Mouse (Mus musculus) c-Kit-positive CD71-negative TER-119-negative erythroid progenitor cells, embryonic 14.5 days (primary cell): ENCODE data around the gene Mapk8ip1.

ENCODE experiments used
- DNase-seq: peaks from one replicate; pipeline ENCODE4 v3.0.0-alpha.2; 2013; ENCODE audit warnings: low read depth

The Mapk8ip1 gene

DNA sequence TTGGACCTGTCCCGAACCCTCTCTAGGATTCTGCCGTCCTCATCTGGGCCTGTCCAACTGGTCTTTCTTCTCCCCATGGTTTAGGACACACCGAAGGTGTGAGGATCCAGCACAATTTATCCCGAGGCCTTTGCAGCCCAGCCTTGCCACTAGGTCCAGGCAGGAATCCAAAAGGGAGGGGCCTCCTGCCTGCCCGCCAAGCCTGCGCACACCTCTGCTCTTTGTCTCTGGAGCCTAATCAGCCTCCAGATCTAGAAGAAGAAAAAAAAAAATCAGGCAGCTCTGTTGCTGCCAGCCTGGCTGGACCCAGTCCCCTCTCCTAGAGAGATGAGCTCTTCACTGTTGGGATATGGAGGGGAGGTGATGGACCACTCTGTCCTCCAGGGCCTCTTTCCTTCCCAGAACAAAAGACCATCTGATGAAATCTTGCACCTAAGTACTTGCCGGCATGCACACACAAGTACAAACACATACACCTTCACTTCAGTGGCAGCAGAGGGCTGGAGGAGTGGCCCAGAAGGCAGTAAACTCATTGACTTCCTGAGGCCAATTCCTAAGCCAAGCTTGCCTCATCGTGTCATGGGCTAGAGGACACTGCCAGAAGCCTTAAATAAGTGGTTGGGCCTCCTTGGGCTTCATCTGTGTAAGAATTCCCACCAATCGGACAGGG lies 28.2 kb downstream of the Mapk8ip1 start:
- DNase-seq = no peak

DNA sequence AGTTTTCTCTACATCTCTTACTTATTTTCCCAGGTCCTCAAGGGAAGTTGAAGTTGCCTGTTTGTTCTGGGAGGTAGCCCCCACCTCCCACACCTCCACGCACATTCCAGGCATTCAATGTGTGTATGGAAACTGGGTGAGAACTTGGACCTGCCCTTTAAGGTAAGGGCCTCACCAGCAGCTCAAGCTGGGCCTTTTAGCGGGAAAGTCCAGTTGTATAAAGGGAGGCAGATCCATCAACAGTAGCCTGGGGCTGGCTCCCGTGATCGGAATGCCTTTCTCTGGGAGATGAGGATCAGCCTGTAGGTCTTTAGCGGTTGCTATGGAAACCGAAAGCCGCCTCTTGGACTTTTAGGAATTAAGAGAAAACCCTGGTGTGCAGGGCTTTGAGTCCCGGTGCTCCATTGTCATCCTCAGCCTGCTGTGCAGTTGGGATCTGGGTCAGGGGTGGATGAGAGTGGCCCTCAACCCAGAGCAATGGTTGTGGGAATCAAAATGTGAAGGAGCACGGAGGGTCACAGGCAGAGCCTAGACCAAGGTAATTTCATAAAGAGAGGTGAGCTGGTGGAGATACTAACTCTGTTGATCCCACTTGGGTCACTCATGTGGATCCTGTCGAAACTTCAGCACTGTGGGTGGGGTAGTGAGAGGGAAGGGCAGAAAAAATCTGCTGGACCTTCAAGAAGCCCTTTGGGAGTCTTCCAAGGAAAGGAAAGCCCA lies 28.9 kb downstream of the Mapk8ip1 start:
- no peak for DNase-seq

DNA sequence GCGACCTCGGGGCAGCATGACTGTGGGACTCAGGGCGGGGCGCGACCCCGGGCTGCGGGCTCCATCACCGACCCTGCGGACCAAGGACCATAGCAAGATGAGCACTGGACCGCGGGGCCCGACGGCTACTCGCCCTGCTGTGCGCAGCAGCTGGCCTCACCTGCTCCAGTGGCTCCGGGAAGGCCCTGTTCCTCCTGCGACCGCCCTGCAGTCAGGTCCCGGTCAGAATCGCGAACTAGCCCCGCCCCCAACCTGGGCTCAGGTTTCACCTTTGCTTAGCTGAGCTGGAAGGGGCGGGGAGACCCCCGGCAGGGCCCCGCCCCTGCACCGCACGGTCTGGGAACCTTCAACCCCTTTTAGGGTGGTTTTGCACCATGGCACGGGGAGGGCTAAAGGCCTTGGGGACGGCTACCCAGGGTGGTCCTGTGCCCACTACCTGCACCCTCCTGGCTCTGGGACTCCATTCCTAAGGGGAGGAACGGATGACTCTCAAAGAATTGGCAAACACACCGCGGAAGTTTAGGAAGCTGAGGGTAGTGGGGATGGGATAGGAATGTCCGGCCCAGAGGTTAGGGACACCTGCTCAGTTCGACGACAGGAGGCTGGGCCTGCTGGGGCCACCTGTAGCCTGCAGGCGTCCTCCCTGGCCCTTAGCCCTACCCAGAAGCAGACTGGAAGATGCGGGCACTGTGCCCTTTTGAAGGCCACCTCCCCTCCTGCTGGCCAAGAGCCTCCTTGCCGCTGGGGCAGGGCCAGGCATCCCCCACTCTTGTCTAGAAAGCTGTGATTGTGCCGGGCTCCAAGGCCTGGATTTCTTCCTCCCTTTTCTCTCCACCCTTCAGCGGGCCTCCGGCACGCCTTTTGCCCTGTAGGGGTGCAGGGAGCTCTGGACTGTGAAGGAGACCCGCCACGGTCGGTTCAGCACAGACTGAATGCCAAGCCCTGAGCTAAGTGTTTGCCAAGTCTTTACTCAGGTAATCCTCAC lies 29.9 kb downstream of the Mapk8ip1 start:
- DNase-seq = no peak

DNA sequence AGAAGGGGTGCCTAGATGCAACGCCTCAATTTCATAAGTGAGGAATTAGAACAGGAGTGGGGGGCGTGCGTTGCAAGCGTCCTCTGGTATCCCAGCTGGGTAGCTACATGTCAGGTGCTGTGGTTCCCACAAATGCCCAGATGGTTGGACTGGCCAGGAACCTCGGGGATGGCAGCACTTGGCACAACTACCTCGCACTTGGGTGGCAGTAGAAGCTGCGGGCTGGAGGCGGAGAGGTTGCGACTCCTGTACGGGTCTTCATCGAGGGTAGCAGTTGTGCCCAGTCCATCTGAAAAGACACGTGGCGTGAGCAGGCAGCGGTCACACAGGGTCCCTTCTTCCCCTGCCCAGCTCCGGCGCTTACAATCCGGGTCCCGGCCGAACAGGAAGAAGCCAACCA lies 30.7 kb downstream of the Mapk8ip1 start:
- DNase-seq = no peak

DNA sequence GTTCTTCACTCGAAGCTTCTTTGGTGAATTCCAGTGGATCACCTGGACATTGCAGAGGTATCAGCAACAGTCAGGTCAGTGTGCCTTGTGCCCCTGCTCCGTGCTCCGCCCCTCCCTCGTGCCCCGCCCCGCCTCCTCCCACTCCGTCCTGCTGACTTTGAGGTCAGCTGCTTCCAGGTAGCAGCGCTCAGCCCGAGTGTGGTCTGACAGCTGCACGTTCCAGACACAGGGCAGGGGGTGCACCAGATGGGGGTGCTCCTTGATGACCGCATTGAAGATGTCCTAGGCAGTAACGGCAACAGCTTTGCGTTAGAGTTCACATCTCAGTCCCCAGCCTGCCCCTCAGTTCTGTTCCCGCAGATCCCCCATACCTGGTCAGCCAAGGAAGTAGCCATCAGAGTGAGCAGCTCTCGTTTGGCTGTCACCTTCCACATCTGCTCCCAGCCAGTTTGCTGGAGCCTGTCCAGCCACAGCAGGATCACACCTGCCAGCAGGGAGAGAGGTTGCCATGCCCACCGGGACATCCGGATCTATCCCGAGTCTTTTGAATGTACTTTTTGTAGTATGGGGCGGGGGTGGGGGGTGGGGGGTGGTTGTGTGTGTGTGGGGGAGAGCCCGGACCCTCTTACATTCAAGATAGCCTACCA lies 33.6 kb downstream of the Mapk8ip1 start:
- no peak for DNase-seq

DNA sequence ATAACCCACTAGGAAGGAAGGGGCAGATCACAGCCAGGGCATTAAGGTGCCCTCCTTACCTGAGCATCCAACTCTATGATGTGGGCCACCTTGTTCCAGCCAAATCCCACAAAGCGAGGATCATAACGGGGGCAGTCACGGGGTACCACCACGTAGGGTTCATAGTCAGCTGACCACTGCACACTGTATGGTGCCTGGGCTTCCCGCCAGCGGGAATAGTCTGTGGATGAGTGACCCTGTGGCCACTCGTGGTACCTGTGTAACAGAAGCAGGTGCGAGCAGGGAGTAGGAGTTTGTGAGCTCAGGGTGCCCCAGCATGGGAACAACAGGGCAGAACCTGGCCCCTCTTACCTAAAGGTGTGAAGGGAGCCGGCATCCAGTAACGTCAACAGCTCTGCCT lies 35.5 kb downstream of the Mapk8ip1 start:
- no peak for DNase-seq

DNA sequence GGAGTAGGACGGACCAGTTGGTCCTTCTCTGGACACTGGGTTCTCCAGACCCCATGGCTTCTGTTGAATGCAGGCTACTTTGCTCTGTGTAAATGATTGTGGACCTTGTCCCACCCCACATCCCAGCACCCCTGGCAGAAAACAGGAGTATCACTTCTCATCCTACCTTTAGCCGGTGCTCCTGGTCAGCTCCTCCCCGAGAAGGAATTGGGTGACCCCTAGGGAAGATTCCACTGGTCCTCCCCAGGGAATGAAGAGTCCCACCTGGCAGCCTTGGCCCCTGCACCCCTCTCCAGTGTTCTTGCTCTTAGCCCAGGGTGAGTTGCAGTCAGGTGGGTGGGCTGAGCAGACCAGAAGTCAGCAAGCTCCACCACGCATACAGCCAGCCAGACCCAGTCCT lies 37.0 kb downstream of the Mapk8ip1 start:
- no peak for DNase-seq

DNA sequence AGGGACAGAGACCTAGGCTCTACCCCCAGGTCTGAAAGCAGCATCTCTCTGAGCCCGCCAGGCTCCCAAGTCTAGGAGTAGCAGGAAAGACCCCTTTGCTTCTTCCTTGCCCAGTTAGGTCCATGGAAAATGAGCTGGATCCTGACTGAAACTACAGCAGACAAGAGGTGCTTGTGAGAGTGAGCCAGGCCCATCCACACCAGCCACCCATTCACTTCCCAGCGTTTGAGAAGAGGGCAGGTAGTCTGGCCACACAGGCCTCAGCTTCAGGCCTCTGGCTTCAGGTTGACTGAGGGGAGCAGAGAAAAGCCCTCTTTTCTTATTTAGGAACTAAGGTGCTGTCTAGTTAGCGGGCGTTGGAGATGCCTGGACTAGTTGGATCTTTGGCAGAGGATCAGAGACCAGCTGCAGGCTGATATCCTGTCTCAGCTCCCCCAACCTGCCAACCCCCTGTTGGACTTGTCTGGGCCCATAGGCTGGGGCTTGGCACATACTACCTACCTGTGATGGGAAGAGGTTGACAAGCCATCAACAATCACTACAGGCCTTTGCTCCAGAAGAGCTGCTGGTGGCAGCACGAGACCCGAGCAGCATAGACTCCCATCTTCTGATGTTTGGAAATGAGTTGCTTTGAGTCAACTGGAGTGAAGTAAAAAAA lies 38.4 kb downstream of the Mapk8ip1 start:
- DNase-seq = no peak

DNA sequence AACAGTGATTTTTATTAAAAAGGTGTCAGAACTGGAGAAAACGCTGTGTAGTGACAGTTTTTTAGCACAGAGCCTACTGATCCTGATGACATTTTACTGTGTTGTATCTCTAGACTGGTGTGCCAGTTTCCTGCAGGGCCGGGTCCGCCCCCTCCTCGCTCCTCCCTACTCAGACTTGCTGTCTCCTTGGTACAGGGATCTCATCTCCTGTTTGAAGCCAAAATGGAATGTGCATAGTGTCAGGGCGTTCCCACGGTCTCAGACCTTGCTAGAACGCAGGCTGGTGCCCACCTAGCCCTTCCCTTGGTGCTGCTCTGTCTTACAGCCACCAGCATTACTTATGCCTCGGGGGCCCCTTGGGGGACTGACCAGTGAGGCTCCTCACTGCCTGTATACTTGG lies 39.3 kb downstream of the Mapk8ip1 start:
- no peak for DNase-seq

DNA sequence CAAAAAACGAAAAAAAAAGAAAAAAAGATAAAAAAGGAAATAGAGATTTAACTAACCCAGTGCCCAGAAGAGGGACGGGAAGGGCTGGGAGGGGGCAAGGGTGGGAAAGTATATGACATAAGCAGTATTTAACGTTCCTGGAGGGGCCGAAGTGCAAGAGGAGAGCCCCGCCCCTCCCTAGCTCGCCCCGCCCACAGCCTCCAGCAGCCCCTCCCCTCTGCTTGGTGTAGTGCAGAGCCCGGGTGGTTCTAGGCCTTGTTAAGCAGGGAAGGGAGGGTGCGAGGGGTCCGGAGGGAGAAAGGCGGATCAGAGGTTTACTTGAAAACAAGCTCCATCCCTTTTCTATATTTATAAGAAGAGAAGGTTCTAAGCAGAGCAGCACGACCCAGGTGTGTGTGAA lies 40.2 kb downstream of the Mapk8ip1 start:
- no peak for DNase-seq

DNA sequence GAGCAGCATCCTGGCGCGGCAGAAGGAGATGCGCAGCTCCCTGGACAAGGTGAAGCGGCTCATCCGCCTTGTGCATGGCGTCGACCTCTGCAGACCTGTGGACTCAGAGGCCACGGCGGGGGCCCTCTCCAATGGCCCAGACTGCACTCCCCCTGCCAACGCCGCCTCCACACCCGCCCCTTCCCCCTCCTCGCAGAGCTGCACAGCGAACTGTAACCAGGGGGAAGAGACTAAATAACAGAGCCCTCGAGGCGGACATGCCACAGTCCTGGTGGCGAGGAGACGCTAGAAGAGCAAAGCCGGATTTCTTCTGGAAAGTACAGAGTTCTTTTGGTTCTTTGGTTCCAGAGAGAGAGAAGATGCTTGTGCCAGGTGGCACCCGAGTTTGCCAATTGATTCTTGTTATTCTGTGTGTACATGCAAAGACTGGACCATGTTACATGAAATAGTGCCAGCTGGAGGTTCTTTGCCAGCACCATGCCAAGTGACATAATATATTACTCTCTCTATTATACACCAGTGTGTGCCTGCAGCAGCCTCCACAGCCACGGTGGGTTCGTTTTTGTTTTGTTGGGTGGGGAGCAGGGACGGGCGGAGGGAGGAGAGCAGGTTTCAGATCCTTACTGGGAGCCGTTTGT lies 40.8 kb downstream of the Mapk8ip1 start:
- no peak for DNase-seq

DNA sequence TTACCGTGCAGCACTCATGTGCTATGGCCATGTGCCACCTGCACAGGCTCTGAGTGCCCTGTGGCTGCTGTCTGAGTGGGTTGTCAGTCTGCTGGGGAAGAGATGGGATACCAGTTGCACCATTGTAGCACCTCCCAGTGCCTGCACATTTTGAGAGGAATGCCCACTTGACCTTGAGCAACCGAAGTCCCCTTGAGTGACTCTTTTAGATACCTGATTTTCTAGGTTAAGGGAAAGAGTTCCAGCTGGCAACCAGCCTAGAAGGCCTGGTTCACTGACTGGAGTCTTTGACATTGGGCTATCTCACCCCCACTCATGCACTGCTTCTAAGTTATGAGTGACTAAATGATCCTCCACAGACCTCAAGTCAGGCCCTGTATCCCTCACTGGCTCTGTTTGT lies 41.8 kb downstream of the Mapk8ip1 start:
- no peak for DNase-seq

DNA sequence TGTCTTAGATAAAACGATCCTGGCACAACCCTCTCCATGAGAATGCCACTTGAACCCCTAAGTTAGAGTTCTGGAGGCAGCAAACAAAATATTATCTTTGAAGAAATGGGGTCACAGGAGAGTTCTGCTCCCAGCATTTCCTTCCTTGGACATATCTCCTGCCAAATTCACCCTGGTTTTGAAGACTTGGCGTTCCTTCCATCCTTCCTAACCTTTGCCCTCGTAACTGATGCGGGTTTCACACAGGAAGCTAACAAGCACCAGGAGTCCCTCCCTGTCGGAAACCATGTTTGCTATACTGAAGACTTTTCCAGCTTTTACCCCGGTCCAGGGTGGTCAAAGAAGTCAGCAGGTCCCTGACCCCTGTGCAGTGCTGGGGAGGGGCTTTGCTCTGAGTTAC lies 46.8 kb downstream of the Mapk8ip1 start:
- no peak for DNase-seq

DNA sequence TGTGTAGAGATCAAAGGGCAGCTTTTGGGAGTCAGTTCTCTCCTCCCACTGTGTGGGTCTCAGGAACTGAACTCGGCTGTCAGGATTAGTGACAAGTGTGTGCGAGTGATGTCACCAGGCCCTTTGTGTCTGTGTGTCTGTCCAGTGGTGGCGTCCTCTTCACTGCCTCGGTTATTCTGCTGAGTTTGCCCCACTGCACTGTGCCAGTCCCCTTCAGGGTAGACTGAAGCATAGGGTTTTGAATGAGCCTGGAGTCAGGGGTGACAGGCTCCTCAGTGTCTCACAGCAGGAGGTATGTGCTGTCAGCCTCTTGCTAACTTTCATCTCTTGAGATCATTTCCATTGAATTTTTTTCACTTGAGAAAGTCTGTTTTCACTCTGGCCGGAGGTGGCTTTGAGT lies 47.7 kb downstream of the Mapk8ip1 start:
- DNase-seq = no peak

DNA sequence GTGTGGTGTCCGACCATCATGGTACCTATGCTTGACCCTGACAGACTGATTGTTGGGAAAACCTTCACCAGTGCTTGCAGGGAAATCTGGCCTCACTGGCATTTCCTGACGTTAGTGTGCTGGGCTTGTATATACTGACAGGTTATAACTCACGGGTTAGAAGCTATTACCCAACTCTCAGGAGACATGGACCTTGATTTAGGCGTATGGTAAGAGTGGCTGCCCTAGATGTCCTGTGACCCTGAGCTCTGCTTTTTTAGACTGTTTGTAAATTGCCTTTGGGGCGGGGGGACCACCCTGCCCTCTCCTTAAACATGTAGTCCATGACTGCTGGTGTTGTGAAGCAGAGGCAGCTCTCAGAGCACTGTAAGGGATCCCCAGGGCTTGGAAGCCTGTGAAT lies 50.4 kb downstream of the Mapk8ip1 start:
- DNase-seq = no peak

DNA sequence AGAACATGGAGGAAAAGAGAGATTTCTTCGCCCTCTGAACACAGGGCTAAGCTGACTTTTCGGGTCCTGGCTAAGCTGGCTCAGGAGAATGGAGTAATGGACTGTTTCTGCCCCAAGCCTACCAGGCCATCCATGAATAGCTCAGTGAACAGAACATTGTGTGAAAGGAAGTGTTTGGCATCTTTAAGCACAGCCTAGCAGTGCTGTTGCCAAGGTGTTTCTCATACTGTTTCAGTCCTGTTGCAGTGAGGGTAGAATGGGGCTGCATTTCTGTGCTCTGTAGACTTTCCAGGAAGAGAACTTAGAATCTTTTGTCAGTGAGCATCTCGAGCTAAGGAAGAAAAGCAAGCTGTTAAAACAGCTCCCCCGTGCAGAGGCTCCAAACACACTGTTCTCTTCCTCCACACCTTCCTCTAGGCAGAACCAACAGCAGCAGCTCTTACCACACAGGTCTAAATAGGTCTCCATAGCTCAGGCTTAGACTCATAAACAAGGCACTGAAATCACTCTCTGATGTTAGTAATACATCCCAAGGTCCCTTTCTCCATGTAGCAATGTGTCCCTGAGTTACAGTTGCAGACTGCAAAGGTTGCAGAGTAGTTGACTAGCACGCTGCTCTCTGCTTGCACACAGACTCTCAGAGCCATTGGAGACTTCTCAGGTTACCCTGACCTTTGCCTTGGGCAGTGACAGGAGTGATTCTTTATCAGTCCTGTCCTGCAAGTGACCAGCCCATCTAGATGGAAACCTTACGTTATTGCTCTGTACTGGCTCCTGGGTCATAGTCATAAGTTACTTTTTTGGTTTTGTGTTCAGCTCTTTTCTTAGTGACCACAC lies 51.3 kb downstream of the Mapk8ip1 start:
- DNase-seq = no peak

DNA sequence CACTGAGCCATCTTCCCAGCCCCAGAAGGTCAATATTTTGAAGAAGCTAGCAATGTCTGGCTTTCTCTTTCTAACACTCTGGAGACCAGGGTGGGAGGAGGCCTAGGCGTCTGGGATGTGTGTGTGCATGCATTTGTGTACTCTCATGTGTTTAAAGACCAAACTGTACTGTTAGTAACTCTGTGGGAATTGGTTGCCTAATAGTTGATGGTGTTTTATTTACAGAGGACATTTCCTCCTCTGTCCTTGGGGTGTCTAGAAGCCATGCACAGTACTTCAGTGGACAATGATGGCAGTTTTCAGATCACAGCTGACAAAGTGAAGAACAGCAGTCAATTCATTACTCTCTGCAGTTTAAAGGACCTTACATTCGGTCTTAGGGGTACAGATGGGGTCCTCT lies 53.9 kb downstream of the Mapk8ip1 start:
- no peak for DNase-seq

DNA sequence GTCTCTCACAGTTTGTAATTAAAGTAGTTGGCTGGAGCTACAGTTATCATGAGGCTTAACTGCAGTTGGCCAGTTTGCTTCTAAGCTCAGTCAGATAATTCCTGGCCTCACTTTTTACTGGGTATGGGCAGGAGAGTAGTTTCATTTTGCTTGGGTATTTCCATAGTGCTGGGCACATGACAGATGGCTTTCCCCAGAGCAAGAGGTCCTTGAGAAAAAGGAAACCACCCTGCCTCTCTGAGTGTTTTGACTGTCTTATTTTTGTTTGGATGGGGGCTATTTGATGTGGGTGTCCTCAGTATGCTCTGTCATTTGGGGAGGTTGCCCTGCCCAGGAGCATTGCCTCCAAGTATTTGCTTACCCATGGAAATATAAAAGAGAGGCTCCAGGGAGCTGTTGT lies 58.6 kb downstream of the Mapk8ip1 start:
- DNase-seq = no peak
